Mouse (Mus musculus) testis, adult 10 weeks (tissue): ENCODE measurements around the gene Ctsh. TPM values are rescaled to one million over a fixed set of nuclear protein-coding genes. Genes with fewer than 3 reads are reported as not detected.

Experiments used
- polyA plus RNA-seq: library from polyadenylated mRNA; stranded (reverse); fragments of 350-450 nt; fragmentation: Illumina TruSeq; extraction: RNeasy Lipid Tissue Mini Kit (QIAGEN cat#74804); gene quantifications from one replicate; pipeline ENCODE4 v1.2.3, GENCODE M21; 2014; ENCODE audit warnings: low read depth, low replicate concordance

Gene Ctsh
- polyA plus RNA-seq, result 16.7 TPM

DNA sequence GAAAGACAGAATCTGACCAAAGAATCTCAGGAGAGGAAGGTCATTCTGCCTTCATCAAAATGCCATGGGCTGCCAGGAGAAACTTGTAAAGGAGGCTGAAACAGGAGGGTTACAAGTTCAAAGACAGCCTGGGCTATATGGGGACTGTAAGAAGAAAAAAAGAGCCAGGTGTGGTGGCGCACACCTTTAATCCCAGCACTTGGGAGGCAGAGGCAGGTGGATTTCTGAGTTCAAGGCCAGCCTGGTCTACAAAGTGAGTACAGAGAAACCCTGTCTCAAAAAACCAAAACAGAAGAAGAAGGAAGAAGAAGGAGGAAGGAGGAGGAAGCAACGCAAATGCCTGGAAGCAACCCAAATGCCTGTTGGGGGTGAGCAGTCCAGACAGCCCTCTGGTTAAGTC, at the start of gene Ctsh:
Gene Ctsh (plus strand): TSS at position 301 of the 400 bp plus-strand sequence.

GRCm38 (mm10) chr9:90114567-90115307, 60.8 kb downstream of the Ctsh start, which contains the start of gene Morf4l1:
Gene Morf4l1 (minus strand): TSS chr9:90114774.

Other genes starting within 250 kb of the Ctsh start
- 2.3 TPM for gene Rasgrf1, start 144.2 kb upstream of the Ctsh start, polyA plus RNA-seq
- 2,168 TPM for gene Morf4l1, start 60.6 kb downstream of the Ctsh start, polyA plus RNA-seq
- gene Adamts7, start 108.9 kb downstream of the Ctsh start, polyA plus RNA-seq, result 0.28 TPM
- gene Tbc1d2b, start 216.7 kb downstream of the Ctsh start, polyA plus RNA-seq, result 4.7 TPM